Mouse (Mus musculus): Measurements from ENCODE around the gene Slc6a6. TPM values are rescaled to one million over a fixed set of nuclear protein-coding genes. Genes with fewer than 3 reads are reported as not detected.
A peak's percentile ranks its signal among the peaks of the same experiment; 100 is the strongest.

Slc6a6 gene
- total and polyA plus RNA-seq, 3 experiments: 28.4 to 56.0 (median 31.3) TPM

GRCm38 (mm10) chr6:91712097-91712854, 28.4 kb downstream of the Slc6a6 start:
- Histone ChIP-seq H3K27ac (ENCODE audit: insufficient read depth, low read depth) (peak overlapping the region; percentile 62), H3K4me3 (replicated peaks in 1 of 3; ENCODE audit: low read depth in 2 of 3, low read length in 2 of 3, poor library complexity in 1 of 3) (no peak overlapping the region), H3K4me2 (ENCODE audit: insufficient read depth, low read depth, poor library complexity, severe bottlenecking) (no peak overlapping the region), H3K9me3 (replicated peaks; ENCODE audit: low read length) (peaks cover 5% of the 10 kb centered on the region), H3K27me3 (replicated peaks) (no peaks in the 10 kb centered on the region), H3K4me1 (ENCODE audit: control insufficient read depth in 1 of 2, insufficient read depth in 2 of 2) (peaks cover 18 to 61% of the 10 kb centered on the region in 2 experiments), H3K36me3 (replicated peaks in 1 of 2; ENCODE audit: control insufficient read depth in 1 of 2, insufficient read depth in 1 of 2, low read length in 1 of 2) (peaks cover 4 to 69% of the 10 kb centered on the region in 2 experiments), H3K9ac (ENCODE audit: insufficient read depth, low read depth) (no peak overlapping the region), H3K79me2 (replicated peaks; ENCODE audit: control insufficient read depth, extremely low read depth, insufficient read depth, poor library complexity, severe bottlenecking) (no peaks in the 10 kb centered on the region)
- dilution Hi-C loops (cut with MboI; ENCODE audit: extremely low pct_ligation_motif_present, extremely low pct_unique_long_range_greater_than_20kb, low sequenced_read_pairs) (no loop called here), in situ Hi-C loops (cut with MboI; ENCODE audit: low pct_ligation_motif_present, low pct_unique_long_range_greater_than_20kb, low sequenced_read_pairs) (no loop called here)
- TF ChIP-seq MXI1 (IDR thresholded peaks at IDR 0.05; ENCODE audit: low read depth, low read length) (no peak), HCFC1 (IDR thresholded peaks at IDR 0.05; ENCODE audit: low read depth, low read length) (no peak), ZNF384 (IDR thresholded peaks at IDR 0.05; ENCODE audit: low read depth, low read length) (no peak), BHLHE40 (IDR thresholded peaks at IDR 0.05; ENCODE audit: low read depth, low read length) (no peak), RAD21 (IDR thresholded peaks at IDR 0.05; ENCODE audit: low read depth, low read length) (no peak), PAX5 (IDR thresholded peaks at IDR 0.05; ENCODE audit: low read length) (no peak), NELFE (IDR thresholded peaks at IDR 0.05; ENCODE audit: low read depth, low read length) (no peak), ZMIZ1 (IDR thresholded peaks at IDR 0.05; ENCODE audit: low read depth, low read length) (no peak), KAT2A (IDR thresholded peaks at IDR 0.05; ENCODE audit: insufficient replicate concordance, low read length) (no peak), USF1 (IDR thresholded peaks at IDR 0.05; ENCODE audit: low read depth, low read length) (no peak), E2F4 (IDR thresholded peaks at IDR 0.05; ENCODE audit: insufficient replicate concordance, low read depth, low read length) (no peak), SMC3 (IDR thresholded peaks at IDR 0.05; ENCODE audit: low read depth, low read length) (no peak), NRF1 (IDR thresholded peaks at IDR 0.05; ENCODE audit: low read depth, low read length) (no peak), USF2 (conservative IDR thresholded peaks at IDR 0.05; ENCODE audit: low read depth, low read length) (no peak), JUND (conservative IDR thresholded peaks at IDR 0.05; ENCODE audit: low read depth, low read length) (no peak)
- DNase-seq (ENCODE audit: extremely low read depth): no peak

GRCm38 (mm10) chr6:91712855-91713331, 29.0 kb downstream of the Slc6a6 start:
- in situ Hi-C loops (cut with MboI; ENCODE audit: low pct_ligation_motif_present, low pct_unique_long_range_greater_than_20kb, low sequenced_read_pairs) (no loop called here), dilution Hi-C loops (cut with MboI; ENCODE audit: extremely low pct_ligation_motif_present, extremely low pct_unique_long_range_greater_than_20kb, low sequenced_read_pairs) (no loop called here)
- H3K9ac ChIP-seq (ENCODE audit: insufficient read depth, low read depth): no peak overlapping the region
- H3K4me1 ChIP-seq (ENCODE audit: control insufficient read depth in 1 of 2, insufficient read depth in 2 of 2): peaks cover 18 to 57% of the 10 kb centered on the region in 2 experiments
- no peak overlapping the region for H3K4me3 ChIP-seq (replicated peaks in 1 of 3; ENCODE audit: low read depth in 2 of 3, low read length in 2 of 3, poor library complexity in 1 of 3)
- DNase-seq (ENCODE audit: extremely low read depth): peak; percentile 85
- no peaks in the 10 kb centered on the region for H3K79me2 ChIP-seq (replicated peaks; ENCODE audit: control insufficient read depth, extremely low read depth, insufficient read depth, poor library complexity, severe bottlenecking)
- H3K9me3 ChIP-seq (replicated peaks; ENCODE audit: low read length): peaks cover 5% of the 10 kb centered on the region
- peak overlapping the region; percentile 62 for H3K27ac ChIP-seq (ENCODE audit: insufficient read depth, low read depth)
- peak overlapping the region; percentile 14; the same call in 1 of the 2 replicates for H3K4me2 ChIP-seq (ENCODE audit: insufficient read depth, low read depth, poor library complexity, severe bottlenecking)
- no peaks in the 10 kb centered on the region for H3K27me3 ChIP-seq (replicated peaks)
- peaks cover 4 to 66% of the 10 kb centered on the region in 2 experiments for H3K36me3 ChIP-seq (replicated peaks in 1 of 2; ENCODE audit: control insufficient read depth in 1 of 2, insufficient read depth in 1 of 2, low read length in 1 of 2)
- TF ChIP-seq SMC3 (IDR thresholded peaks at IDR 0.05; ENCODE audit: low read depth, low read length): no peak
- no peak for TF ChIP-seq TBP (conservative IDR thresholded peaks at IDR 0.05; ENCODE audit: low read depth, low read length)
- TF ChIP-seq USF1 (IDR thresholded peaks at IDR 0.05; ENCODE audit: low read depth, low read length): no peak
- no peak for TF ChIP-seq KAT2A (IDR thresholded peaks at IDR 0.05; ENCODE audit: insufficient replicate concordance, low read length)
- TF ChIP-seq POLR2A (IDR thresholded peaks at IDR 0.05; ENCODE audit: low read depth, low read length): no peak
- TF ChIP-seq UBTF (IDR thresholded peaks at IDR 0.05; ENCODE audit: low read depth, low read length): no peak
- TF ChIP-seq ZNF384 (IDR thresholded peaks at IDR 0.05; ENCODE audit: low read depth, low read length): no peak
- peak; percentile 76 for TF ChIP-seq NRF1 (IDR thresholded peaks at IDR 0.05; ENCODE audit: low read depth, low read length)
- TF ChIP-seq ZMIZ1 (IDR thresholded peaks at IDR 0.05; ENCODE audit: low read depth, low read length): no peak
- peak; percentile 86 for TF ChIP-seq ETS1 (conservative IDR thresholded peaks at IDR 0.05; ENCODE audit: low read depth, low read length)
- TF ChIP-seq NELFE (IDR thresholded peaks at IDR 0.05; ENCODE audit: low read depth, low read length): no peak
- no peak for TF ChIP-seq ZC3H11A (IDR thresholded peaks at IDR 0.05; ENCODE audit: low read depth, low read length)
- TF ChIP-seq HCFC1 (IDR thresholded peaks at IDR 0.05; ENCODE audit: low read depth, low read length): no peak
- no peak for TF ChIP-seq POLR2AphosphoS2 (IDR thresholded peaks at IDR 0.05; ENCODE audit: low read depth, low read length)
- TF ChIP-seq EP300 (IDR thresholded peaks at IDR 0.05; ENCODE audit: low read length): 0 out of 2 replicates have a peak, but pooled peaks have one; percentile 28
- no peak for TF ChIP-seq MAZ (IDR thresholded peaks at IDR 0.05; ENCODE audit: low read depth, low read length)
- no peak for TF ChIP-seq ELF1 (IDR thresholded peaks at IDR 0.05; ENCODE audit: low read depth, low read length)
- TF ChIP-seq IRF4 (IDR thresholded peaks at IDR 0.05; ENCODE audit: low read depth, low read length): no peak
- no peak for TF ChIP-seq JUND (conservative IDR thresholded peaks at IDR 0.05; ENCODE audit: low read depth, low read length)
- peak; percentile 12; the same call in 1 of the 2 replicates for TF ChIP-seq BHLHE40 (IDR thresholded peaks at IDR 0.05; ENCODE audit: low read depth, low read length)
- TF ChIP-seq USF2 (conservative IDR thresholded peaks at IDR 0.05; ENCODE audit: low read depth, low read length): no peak
- no peak for TF ChIP-seq RCOR1 (conservative IDR thresholded peaks at IDR 0.05; ENCODE audit: low read depth, low read length)
- no peak for TF ChIP-seq PAX5 (IDR thresholded peaks at IDR 0.05; ENCODE audit: low read length)
- no peak for TF ChIP-seq SIN3A (IDR thresholded peaks at IDR 0.05; ENCODE audit: low read length)
- no peak for TF ChIP-seq MAX (IDR thresholded peaks at IDR 0.05; ENCODE audit: low read length)
- peak; percentile 81 for TF ChIP-seq CHD2 (IDR thresholded peaks at IDR 0.05; ENCODE audit: low read length)
